Mouse (Mus musculus) cerebellum, adult 11 months (tissue): ENCODE data around the gene Gm10197.

ENCODE experiments used
- DNase-seq: peaks from one replicate; pipeline ENCODE4 v3.0.0; 2022

Gene Gm10197

GRCm38 (mm10) chr19:53371666-53372065 lies at the start of gene Gm10197:
Gene Gm10197 (minus strand): TSS chr19:53371766.
- no peak for DNase-seq

- DNase-seq = peak; percentile 57
These were observed 49.5 kb upstream of the Gm10197 start for GRCm38 (mm10) chr19:53420924-53421582.

DNA sequence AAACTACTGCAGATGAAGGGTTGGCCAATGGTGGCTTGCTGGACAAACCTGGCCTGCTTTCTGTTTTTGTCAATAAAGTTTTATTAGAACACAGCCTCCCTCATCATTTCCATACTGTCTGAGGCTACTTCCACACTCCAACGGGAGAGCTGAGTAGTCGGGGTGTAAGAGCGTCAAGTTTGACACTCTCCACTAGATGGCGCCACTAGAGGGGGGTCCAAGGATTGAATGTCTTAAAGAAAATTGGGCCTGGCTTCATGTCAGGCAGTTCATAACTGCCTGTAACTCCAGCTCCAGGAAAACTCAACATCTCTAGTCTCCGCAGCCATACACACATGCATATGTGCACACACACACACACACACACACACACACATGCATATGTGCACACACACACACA lies 48.3 kb upstream of the Gm10197 start:
- peak; percentile 52 for DNase-seq

- no peak for DNase-seq
These were observed 43.6 kb upstream of the Gm10197 start for GRCm38 (mm10) chr19:53415198-53415597.

DNA sequence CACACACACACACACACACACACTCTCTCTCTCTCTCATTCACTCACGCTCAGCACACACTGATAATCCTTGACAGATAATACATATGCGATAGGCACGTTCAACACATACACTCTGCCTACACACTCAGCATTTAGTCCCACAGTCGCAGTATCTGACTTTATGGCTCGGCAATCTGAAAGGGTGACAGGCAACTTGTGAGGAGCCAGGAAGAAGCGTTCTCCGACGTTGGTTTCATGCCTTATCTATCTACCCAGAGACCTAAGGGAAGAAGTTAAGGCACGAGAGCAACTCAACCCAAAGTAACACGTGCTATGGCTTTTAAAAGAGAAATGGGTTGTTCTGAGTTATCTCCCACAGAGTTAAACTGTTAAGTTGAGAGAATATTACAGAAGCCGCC lies 43.1 kb upstream of the Gm10197 start:
- no peak for DNase-seq

GRCm38 (mm10) chr19:53413617-53414380 lies 42.2 kb upstream of the Gm10197 start:
- no peak for DNase-seq

GRCm38 (mm10) chr19:53412149-53412848 lies 40.7 kb upstream of the Gm10197 start:
- no peak for DNase-seq

DNA sequence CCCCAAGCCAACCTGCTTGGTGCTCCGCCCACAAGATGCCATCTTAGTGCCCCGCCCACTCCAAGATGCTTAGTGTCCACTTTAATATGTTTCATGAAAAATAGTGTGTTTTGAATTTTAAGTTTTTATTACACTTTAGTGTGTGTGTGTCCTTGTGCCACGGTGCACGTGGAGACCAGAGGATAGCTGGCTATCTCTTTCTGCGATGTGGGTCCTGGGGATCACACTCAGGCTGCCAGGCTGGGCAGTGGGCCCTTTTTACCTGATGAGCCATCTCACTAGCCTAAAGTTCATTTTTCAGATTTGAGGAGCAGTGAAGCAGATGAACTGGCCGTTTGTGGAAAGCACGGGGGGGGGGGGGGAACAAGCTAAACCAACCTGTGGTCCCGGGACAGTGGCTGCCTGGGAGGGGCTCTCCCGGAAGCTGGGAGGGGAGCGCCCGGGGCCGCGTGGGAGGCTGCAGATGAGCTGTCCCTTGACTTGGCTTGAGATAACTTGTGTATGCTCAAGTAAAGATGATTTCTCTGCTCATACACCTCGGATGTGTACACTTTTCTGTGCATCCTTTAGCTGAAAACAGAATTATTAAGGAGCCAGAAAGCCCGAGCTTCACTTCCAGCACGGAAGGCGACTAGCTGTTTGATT lies 38.2 kb upstream of the Gm10197 start:
- no peak for DNase-seq

DNA sequence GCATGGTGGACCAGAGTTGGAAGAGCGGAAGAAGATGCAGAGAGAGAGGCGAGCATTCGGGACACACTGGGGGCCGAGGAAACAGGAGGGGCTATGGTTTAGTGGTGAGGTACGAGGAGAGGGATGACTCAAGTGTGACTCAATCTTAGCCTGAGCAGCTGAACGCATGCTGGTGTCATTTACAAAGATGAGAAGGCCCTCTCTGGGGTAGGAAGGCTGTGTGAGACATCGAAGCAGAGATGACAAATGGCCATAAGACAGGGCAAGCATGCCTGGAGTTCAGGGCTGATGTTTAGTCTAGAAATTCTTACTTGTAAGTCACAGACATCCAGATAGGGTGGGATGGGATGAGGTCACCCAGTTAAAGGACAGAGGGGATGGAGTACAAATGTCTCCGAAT lies 36.8 kb upstream of the Gm10197 start:
- no peak for DNase-seq

GRCm38 (mm10) chr19:53407350-53407749 lies 35.8 kb upstream of the Gm10197 start:
- DNase-seq = no peak

DNA sequence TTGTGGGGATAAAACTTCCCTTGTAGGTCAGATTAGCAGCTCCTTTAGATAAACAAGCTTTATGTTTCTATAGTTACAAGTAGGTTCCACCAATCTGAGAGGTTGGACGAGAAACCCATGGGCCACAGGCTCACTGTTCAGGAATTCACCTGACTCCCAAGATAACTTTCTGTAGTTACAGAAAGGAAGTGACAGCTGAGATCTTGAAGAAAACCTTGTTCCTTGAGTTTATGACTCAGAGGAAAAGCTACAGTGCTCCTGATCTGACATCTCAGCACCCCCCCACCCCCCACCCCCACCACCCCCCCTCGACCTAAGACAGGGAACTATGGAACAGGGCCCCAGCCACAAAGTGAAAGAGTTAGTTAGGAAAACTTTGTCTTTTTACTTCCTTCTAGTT lies 34.2 kb upstream of the Gm10197 start:
- no peak for DNase-seq

GRCm38 (mm10) chr19:53404837-53405356 lies 33.3 kb upstream of the Gm10197 start:
- DNase-seq = peak; percentile 86

GRCm38 (mm10) chr19:53404219-53404836 lies 32.8 kb upstream of the Gm10197 start:
- DNase-seq = no peak

DNA sequence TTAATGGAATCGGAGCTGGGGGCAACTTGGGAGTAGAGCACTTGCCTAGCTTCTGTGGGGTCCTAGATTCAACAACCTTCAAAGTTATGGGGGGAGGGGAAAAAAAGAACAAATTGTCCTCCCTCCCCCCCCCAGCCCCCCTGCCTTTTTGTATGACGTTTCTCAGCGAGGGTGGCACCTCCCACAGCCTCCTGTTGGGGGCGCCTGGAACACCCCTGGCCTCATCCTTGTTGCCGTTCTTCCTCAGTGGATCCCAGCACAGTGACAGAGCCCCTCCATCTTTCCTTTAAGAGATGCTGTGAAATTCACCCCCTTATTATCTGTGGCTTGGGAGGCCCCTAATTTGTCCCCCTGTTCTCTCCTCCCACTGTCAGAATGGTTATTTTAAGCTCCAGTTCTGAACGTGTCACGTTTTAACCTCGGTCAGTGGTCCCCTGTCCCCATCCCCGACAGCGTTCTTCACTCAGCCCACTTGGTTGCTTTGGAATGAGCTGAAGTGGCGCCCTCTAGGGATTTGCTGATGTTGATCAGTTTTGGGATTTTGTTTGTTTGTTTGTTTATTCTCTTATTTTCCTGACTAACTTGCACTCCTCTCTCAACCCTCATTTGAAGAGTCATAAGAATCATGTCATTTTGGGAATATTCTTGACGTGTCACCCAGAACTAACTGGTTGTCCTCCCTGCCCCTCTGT lies 31.3 kb upstream of the Gm10197 start:
- no peak for DNase-seq

GRCm38 (mm10) chr19:53400332-53401110 lies 29.0 kb upstream of the Gm10197 start:
- peak; percentile 40 for DNase-seq

DNA sequence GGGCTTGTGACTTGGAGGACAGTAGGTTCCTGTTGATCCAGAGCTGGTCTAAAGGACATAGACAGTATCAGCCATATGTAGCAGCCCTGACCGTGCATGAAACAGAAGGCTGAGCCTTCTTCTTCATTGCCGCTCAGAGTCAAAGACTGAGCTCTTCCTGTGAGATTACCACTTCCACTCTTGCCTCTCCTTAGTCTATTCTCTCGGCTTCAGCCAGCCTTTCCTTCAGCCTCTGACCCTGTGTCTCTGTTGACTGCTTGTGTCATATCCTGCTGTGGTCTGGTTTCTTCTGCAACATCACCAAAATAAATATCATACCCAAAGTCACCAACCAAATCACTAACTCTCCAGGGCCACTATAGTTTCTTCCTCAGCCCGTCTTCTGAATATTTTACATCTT lies 27.6 kb upstream of the Gm10197 start:
- no peak for DNase-seq

DNA sequence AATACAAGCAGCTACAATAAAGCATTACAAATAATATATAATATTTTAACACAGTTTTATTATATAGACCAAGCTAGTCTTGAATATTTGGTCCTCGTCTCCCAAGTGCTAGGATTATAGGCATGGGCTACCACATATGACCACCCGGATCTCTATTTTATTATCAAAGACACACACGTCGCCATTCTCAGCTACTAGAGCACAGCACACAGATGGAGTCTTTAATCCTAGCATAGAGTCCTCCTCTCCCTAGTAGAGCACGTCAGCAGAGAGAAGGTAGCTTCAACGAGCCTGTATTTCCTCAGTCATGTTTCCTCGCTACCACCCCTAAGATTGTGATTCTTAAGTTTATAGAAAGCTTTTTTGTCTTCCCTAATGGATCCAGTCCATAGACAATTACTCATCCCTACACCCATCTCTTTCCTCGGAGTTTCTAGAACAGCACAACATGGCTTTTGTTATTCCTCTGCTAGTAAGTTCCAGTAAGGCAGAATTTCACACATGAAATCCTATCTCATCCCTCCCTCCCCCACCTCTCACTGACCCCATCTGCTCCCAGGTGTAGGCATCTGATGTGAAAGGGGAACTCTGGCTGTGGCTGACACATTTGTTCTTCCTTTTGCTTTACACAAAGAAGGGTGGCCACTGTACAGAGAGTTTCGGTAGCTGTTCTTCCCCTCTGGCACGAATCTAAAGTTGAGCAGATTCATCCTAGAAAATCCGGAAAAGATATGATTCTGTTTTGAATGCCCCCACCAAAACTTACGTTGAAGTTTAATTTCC lies 26.1 kb upstream of the Gm10197 start:
- peak; percentile 0 for DNase-seq

- peak; percentile 17 for DNase-seq
These were observed 24.2 kb upstream of the Gm10197 start for GRCm38 (mm10) chr19:53395805-53396204.

DNA sequence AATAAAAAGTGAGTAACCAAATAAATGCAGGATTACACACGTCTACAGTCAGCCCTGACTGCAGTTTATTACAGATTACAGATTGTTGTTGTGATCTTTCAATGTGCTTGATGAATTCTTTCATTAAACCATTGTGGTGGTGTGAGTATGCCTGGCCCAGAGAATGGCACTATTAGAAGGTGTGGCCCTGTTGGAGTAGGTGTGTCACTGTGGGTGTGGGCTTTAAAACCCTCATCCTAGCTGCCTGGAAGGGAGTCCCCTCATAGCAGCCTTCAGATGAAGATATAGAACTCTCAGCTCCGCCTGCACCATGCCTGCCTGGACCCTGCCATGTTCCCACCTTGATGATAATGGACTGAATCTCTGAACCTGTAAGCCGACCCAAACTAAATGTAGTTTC lies 23.4 kb upstream of the Gm10197 start:
- peak; percentile 26 for DNase-seq

GRCm38 (mm10) chr19:53394552-53394951 lies 23.0 kb upstream of the Gm10197 start:
- peak; percentile 52 for DNase-seq
